Mouse (Mus musculus): ENCODE measurements at regions not wholly inside any gene's neighbourhood (a gene's known extent, or its start where the extent isn't known, plus 50 kb on each side); places are given as distances from the start of the nearest gene placed in this dataset.

DNA sequence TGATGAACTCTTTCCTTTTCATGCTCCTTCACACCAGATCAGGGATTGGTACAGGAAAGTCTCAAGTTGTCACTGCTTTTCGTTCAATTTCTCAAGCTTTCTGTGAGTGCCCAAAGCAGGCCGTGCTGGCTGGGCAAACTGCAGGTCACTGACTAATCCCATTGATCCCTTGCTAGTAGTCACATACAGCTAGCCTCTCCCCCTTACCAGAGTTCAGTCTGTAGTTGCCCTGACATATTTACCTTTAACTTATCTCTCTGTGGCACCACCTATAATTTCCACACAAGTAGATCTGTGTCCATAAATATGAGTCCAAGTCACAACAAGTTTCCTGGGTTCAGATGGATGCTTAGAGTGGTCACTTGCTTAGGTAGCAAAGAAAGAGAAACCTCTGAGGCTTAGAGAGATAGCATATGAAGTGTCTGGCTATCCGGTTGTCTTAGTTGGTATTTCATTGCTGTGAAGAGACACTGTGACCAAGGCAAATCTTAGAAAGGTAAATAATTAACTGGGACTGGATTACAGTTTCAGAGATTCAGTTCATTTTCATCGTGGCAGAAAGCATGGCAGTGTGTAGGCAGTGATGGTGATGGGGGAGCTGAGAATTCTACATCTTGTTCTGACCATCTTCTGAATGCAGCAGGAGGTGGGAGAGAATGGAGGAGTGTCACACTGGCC, 362.8 kb upstream of the Pcsk5 start:
- Histone ChIP-seq H3K36me3 (replicated peaks) (no peaks in the 10 kb centered on the region), H3K27me3 (replicated peaks; ENCODE audit: low read depth, poor library complexity, severe bottlenecking) (no peaks in the 10 kb centered on the region), H3K4me3 (no peak overlapping the region), H3K9me3 (no peaks in the 10 kb centered on the region), H3K4me1 (no peaks in the 10 kb centered on the region), H3K27ac (replicated peaks) (no peak overlapping the region)
- WGBS: 73% methylated on average over 4 of the region's 4 CpGs
- DNase-seq (ENCODE audit: low spot score): no peak

DNA sequence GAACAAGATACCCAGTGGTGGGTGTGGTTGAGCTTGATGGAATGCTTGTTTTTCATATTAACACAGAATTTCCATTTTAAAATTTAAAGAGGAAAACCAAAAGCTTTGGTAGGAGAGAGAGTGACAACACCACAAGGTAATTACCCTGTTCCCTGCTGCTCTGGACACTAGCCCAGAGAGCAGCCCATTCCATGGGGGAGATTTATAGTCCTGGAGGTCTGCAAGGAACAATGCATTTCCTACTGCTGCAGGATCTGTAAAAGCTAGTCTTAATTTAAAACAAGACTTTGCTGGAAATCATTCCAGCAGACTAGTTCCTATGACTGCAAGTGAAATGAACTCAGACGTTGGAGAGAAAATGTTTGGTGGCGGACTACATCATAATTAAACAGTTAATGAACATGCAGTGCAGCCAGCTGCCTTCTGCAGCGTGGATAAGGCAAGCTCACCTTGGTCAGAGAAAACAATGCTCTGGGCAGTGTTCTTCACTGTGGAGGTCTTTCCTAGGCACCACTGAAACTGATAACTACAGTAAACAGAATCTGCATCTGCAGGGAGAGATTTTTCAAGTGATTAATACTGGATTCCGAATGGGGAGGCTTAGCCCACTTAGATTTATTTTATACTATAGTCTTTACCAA, 351.8 kb upstream of the Pcsk5 start:
- Histone ChIP-seq H3K4me1 (no peaks in the 10 kb centered on the region), H3K27me3 (replicated peaks; ENCODE audit: low read depth, poor library complexity, severe bottlenecking) (no peaks in the 10 kb centered on the region), H3K27ac (replicated peaks) (no peak overlapping the region), H3K36me3 (replicated peaks) (no peaks in the 10 kb centered on the region), H3K4me3 (no peak overlapping the region), H3K9me3 (no peaks in the 10 kb centered on the region)
- WGBS: 60% methylated on average over 4 of the region's 4 CpGs
- no peak for DNase-seq (ENCODE audit: low spot score)

DNA sequence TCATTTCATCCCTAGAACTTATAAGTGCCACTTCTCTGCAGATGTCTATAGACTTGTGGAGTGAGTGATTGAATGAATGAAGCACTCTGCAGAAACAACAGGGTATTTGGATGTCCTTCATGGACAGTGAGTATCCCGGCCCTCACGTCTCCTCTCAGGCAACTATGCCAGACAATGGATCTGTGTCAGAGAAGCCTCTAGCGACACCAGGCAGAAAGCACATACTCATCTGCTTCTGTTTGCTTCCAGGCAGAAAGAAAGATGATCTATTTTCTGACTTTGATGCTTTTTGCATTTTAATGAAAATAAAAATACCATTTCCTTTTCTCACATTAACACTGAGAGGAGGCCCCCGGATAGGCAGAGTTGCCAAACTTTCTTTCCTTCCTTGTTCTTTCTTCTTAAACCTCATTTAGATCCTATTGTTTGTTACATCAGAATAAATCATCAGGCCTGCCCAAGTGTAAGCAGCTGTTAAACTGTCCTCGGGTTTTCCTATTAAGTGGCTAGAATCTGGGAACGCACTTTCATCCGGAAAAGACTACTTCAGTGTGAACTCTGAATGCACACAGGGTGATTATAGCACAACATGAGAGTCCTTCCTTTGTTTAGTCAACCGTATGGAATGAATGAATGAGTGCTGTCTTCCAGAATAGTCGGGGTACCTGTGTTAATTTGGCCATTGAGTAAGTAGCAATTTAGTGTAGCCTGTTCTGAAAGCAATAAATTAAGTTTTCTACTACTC, 350.9 kb upstream of the Pcsk5 start:
- H3K4me1 ChIP-seq: no peaks in the 10 kb centered on the region
- no peaks in the 10 kb centered on the region for H3K27me3 ChIP-seq (replicated peaks; ENCODE audit: low read depth, poor library complexity, severe bottlenecking)
- no peak for DNase-seq (ENCODE audit: low spot score)
- H3K9me3 ChIP-seq: no peaks in the 10 kb centered on the region
- H3K36me3 ChIP-seq (replicated peaks): no peaks in the 10 kb centered on the region
- 61% methylated on average over 9 of the region's 9 CpGs for WGBS
- H3K27ac ChIP-seq (replicated peaks): no peak overlapping the region
- no peak overlapping the region for H3K4me3 ChIP-seq

DNA sequence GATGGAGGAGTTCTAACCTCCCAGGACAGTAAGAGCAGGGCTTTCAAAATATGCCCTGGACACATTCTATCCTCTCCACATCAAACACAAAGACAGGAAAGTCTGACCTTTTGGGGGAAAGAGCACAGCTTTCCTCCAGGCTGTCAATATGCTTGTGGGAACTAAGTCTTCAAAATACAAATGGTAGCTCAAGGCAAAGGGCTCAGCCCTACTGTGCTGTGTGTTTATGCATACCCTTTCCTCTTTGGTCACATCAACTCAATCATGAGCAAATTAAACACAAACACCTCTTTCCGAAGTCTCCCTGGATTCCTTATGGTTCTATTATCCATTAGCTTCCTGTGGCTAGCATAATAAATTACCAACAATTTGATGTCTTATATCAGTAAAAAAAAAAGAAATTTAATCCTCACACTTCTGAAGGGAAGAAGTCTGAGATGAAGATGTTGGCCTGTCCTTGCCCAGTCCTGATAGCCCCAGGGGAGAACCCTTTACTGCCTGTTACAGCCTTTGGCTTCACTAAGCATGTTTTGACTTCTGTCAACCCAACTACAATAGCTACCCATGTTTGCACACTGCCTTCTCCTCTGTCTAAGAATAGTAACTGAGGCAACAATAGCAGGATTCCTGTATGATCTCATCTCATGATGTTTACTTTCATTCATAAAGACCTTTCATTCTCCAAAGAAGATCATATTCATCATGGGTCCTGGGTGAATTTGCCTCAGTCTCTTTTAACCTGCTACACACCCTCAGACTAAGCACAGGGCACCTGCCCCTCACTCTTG, 348.5 kb upstream of the Pcsk5 start:
- Histone ChIP-seq H3K4me3 (no peak overlapping the region), H3K27me3 (replicated peaks; ENCODE audit: low read depth, poor library complexity, severe bottlenecking) (no peaks in the 10 kb centered on the region), H3K36me3 (replicated peaks) (no peaks in the 10 kb centered on the region), H3K9me3 (no peaks in the 10 kb centered on the region), H3K27ac (replicated peaks) (no peak overlapping the region), H3K4me1 (no peaks in the 10 kb centered on the region)
- WGBS: 83% methylated on average over 1 of the region's 1 CpGs
- no peak for DNase-seq (ENCODE audit: low spot score)

DNA sequence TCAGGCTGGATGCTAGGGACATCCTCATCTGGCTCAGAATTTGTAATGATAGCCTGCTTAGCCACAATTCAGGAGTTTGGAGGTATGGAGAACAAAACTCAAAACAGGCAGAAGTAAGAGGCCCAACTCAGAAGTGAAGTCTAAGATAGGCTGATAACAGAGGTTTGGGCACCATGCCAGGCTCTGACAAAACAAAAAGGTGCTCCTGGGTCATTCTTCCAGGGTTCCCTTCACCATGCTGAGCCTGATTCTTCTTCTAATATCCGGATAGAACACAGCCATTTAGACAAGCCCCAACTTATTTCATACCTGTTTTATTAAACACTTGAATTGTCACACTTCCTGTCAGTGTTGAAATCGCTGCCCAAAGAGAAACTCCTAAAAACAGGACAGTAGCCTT, 347.8 kb upstream of the Pcsk5 start:
- Histone ChIP-seq H3K27me3 (replicated peaks; ENCODE audit: low read depth, poor library complexity, severe bottlenecking) (no peaks in the 10 kb centered on the region), H3K36me3 (replicated peaks) (no peaks in the 10 kb centered on the region), H3K27ac (replicated peaks) (no peak overlapping the region), H3K4me1 (no peaks in the 10 kb centered on the region), H3K9me3 (no peaks in the 10 kb centered on the region), H3K4me3 (no peak overlapping the region)
- DNase-seq (ENCODE audit: low spot score): no peak
- WGBS: 88% methylated on average over 2 of the region's 2 CpGs

DNA sequence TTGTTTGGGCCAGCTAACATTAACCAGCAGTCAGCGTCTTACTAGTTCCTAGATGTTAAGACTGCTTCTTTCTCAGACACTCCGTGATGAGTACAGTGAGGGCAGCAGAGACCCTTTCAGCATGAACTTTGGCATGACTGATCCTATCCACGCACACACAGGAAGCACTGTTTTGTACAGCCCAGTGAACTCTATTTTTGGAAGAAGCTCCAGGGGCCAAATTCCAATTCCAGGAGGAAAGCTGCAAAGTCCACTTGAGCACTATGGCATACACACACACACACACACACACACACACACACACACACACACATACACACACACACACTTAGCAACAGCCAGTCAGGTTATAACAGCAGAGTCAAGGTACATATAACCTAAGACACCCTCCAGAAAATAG, 338.8 kb upstream of the Pcsk5 start:
- no peak for DNase-seq (ENCODE audit: low spot score)
- WGBS: 53% methylated on average over 3 of the region's 3 CpGs
- Histone ChIP-seq H3K4me1 (no peaks in the 10 kb centered on the region), H3K27ac (replicated peaks) (no peak overlapping the region), H3K4me3 (no peak overlapping the region), H3K9me3 (no peaks in the 10 kb centered on the region), H3K27me3 (replicated peaks; ENCODE audit: low read depth, poor library complexity, severe bottlenecking) (no peaks in the 10 kb centered on the region), H3K36me3 (replicated peaks) (no peaks in the 10 kb centered on the region)

DNA sequence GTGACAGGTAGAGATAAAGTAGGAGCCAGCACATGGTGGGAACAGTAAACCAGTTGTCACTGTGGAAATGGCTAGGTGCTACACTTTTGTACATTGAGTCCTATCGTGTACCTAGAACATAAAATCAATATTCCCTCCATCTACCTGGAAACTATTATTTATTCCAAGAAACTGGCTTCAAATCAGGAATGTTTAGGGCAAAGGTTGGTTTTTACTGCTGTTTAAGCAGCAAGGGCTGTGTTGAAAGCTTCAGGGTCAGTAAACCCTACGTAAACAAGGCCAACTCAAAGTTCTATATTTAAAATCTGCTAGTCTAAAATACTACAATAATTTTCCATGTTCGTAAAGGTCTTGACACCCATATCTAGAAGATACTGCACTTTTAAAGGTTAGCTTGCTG, 309.1 kb upstream of the Pcsk5 start:
- H3K36me3 ChIP-seq (replicated peaks): no peaks in the 10 kb centered on the region
- 0 out of 2 replicates have a peak, but pooled peaks cover 5% of the 10 kb centered on the region for H3K4me1 ChIP-seq
- H3K27ac ChIP-seq (replicated peaks): no peak overlapping the region
- H3K27me3 ChIP-seq (replicated peaks; ENCODE audit: low read depth, poor library complexity, severe bottlenecking): no peaks in the 10 kb centered on the region
- 86% methylated on average over 3 of the region's 3 CpGs for WGBS
- no peaks in the 10 kb centered on the region for H3K9me3 ChIP-seq
- no peak overlapping the region for H3K4me3 ChIP-seq
- no peak for DNase-seq (ENCODE audit: low spot score)

DNA sequence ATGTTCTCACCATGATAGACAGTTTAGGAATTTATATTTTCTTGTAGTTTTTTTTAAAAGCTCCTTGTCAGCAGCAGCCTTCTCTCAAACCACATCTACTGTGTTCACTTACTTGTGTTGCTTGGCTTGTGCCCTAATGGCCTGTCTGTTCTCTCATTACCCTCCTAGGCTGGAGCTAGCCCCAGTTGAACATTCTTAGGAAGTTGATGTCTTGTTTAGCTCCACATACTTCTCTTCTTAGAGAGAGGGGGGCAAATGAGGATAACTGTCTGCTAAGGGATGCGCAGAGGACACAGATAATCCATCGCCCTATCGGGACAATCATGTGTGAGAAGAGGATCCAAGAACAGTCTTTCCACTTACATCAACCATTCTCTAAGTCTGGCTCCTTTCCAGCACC, 293.5 kb upstream of the Pcsk5 start:
- H3K27ac ChIP-seq (replicated peaks): no peak overlapping the region
- 100% methylated on average over 3 of the region's 3 CpGs for WGBS
- no peak for DNase-seq (ENCODE audit: low spot score)
- H3K9me3 ChIP-seq: no peaks in the 10 kb centered on the region
- H3K36me3 ChIP-seq (replicated peaks): no peaks in the 10 kb centered on the region
- no peaks in the 10 kb centered on the region for H3K4me1 ChIP-seq
- no peaks in the 10 kb centered on the region for H3K27me3 ChIP-seq (replicated peaks; ENCODE audit: low read depth, poor library complexity, severe bottlenecking)
- H3K4me3 ChIP-seq: no peak overlapping the region

DNA sequence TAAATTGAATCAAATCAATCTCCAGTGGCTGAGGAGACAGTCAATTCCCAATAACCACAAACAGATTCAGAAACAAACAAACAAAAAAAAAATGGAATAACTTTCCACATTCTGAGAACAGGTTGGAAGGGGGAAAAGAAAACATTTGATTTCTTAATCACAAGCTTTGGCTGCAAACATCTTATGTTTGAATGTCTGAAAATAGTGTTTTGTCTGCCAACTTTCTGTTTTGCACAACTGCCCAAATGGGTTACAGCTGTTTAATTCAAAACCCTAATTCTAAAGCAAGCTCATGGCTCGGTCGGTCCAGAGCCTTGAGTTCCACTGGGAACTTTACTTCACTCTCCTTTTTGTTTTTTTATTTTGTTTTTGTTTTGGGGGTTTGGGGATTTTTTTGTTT, 291.4 kb upstream of the Pcsk5 start:
- no peaks in the 10 kb centered on the region for H3K36me3 ChIP-seq (replicated peaks)
- no peak for DNase-seq (ENCODE audit: low spot score)
- no peaks in the 10 kb centered on the region for H3K9me3 ChIP-seq
- no peak overlapping the region for H3K4me3 ChIP-seq
- no peaks in the 10 kb centered on the region for H3K27me3 ChIP-seq (replicated peaks; ENCODE audit: low read depth, poor library complexity, severe bottlenecking)
- 75% methylated on average over 2 of the region's 2 CpGs for WGBS
- no peaks in the 10 kb centered on the region for H3K4me1 ChIP-seq
- H3K27ac ChIP-seq (replicated peaks): no peak overlapping the region

DNA sequence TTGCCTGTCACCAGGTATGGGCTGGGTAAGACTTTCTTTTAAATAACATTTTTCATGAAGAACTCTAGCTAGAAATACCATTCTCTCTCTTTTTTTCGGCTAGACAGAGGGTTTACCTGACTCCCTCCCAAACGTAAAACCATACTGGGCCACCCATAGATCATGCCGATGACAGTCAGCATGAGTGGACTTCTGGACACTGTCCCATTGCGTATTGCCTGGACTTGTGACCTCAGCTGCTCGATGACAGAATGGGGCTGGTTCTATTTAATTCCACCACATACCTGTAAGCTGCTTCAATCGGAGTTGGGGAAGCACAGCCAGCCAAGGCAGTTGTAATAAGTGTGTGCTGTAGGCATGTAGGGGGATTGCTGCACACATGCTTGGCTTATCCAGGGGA, 268.8 kb upstream of the Pcsk5 start:
- no peak for DNase-seq (ENCODE audit: low spot score)
- no peaks in the 10 kb centered on the region for H3K36me3 ChIP-seq (replicated peaks)
- H3K27me3 ChIP-seq (replicated peaks; ENCODE audit: low read depth, poor library complexity, severe bottlenecking): no peaks in the 10 kb centered on the region
- 84% methylated on average over 6 of the region's 6 CpGs for WGBS
- H3K4me3 ChIP-seq: no peak overlapping the region
- peaks cover 5% of the 10 kb centered on the region for H3K4me1 ChIP-seq
- no peak overlapping the region for H3K27ac ChIP-seq (replicated peaks)
- H3K9me3 ChIP-seq: no peaks in the 10 kb centered on the region

DNA sequence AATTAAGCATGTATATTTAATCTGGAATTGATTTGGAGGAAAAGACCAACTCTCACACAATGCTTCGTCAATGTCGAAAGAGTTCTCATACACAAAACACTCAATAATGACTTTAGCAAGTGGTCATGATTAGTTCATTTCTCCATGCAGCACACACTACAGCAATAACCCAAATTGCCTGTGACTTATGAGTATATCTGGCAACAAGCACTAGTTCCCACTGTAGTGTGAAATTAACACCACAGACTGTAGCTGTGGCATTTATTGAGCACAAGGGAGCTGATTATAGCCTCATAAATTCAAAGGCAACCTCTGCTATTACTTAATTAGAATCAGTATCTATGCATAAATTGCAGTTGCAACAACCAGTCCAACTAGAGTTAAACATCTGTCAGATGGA, 267.2 kb upstream of the Pcsk5 start:
- Histone ChIP-seq H3K27ac (replicated peaks) (no peak overlapping the region), H3K4me3 (no peak overlapping the region), H3K4me1 (peaks cover 5% of the 10 kb centered on the region), H3K27me3 (replicated peaks; ENCODE audit: low read depth, poor library complexity, severe bottlenecking) (no peaks in the 10 kb centered on the region), H3K36me3 (replicated peaks) (no peaks in the 10 kb centered on the region), H3K9me3 (no peaks in the 10 kb centered on the region)
- no peak for DNase-seq (ENCODE audit: low spot score)
- 89% methylated on average over 2 of the region's 2 CpGs for WGBS

DNA sequence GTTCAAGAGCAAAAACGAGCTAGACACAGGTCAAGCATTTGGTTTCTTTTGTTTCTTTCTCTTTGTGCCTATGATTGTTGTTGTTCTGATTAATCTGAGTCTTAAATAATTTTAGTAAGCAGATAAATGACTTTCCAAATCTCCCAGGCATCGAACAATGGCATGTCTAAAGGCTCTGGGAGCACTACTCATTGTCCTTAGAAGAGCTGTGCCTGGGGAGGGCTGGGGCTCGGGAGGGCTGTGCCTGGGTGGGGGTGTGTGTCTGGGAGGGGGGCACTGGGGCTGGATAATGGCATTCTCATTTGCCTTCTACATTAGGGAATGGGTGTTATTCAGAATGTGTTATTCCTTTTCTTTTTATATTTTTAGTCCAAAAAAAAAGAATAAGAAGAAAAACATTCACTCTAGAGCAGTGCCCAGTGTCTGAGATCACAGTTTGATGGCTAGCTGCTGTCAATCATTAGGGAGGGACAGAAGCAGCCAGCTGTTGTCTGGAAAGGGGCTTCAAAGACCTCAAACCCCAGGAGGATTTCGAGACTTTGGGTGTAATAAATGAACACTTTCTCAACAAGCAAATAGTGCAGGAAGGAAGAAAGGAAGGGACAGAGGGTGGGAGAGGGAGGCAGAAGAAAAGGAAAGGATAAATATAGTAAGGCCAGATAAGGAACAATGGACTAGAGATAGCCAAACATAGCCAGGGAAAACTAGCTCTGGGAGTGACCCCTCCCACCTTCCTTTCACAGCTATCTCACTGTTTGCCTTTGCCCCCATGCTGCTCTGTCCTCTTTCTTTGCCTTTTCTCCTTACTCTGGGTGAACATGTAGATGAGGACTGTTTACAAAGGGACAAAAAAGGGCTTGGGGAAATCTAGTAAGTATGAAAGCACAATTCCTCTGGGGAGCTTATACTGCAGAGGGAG, 264.2 kb upstream of the Pcsk5 start:
- H3K36me3 ChIP-seq (replicated peaks): no peaks in the 10 kb centered on the region
- 44% methylated on average over 4 of the region's 4 CpGs for WGBS
- no peaks in the 10 kb centered on the region for H3K9me3 ChIP-seq
- no peak overlapping the region for H3K27ac ChIP-seq (replicated peaks)
- no peak for DNase-seq (ENCODE audit: low spot score)
- no peak overlapping the region for H3K4me3 ChIP-seq
- H3K4me1 ChIP-seq: peaks cover 5% of the 10 kb centered on the region
- H3K27me3 ChIP-seq (replicated peaks; ENCODE audit: low read depth, poor library complexity, severe bottlenecking): no peaks in the 10 kb centered on the region

Measured in embryonic facial prominence, embryonic 10.5 days (tissue).